Mouse (Mus musculus) embryonic facial prominence, embryonic 13.5 days (tissue): Measurements from ENCODE around the gene Prdm4. TPM values are rescaled to one million over a fixed set of nuclear protein-coding genes. Genes with fewer than 3 reads are reported as not detected.

Source experiments
- ATAC-seq: fragments of 200-750 bp; cut with Nextera tagmentation; 2 replicates; pipeline ENCODE4 v1.8.0; 2017; ENCODE audit warnings: low read depth; ENCODE audit not compliant: insufficient number of reproducible peaks, insufficient read depth, low FRiP score, low TSS enrichment
- H3K27ac ChIP-seq: fragments of 300-500 bp; sonication (generic); 2 replicates; pipeline ENCODE4 v1.5.1; 2015; ENCODE audit warnings: moderate library complexity, mild to moderate bottlenecking, inconsistent platforms
- H3K27me3 ChIP-seq: fragments of 300-500 bp; sonication (generic); 2 replicates; pipeline ENCODE4 v1.6.1; 2015; ENCODE audit warnings: mild to moderate bottlenecking, inconsistent platforms
- H3K36me3 ChIP-seq: fragments of 300-500 bp; sonication (generic); 2 replicates; pipeline ENCODE4 v1.6.1; 2015; ENCODE audit warnings: mild to moderate bottlenecking, inconsistent platforms
- H3K4me1 ChIP-seq: fragments of 300-500 bp; sonication (generic); 2 replicates; pipeline ENCODE4 v1.6.1; 2015; ENCODE audit warnings: inconsistent platforms
- H3K4me2 ChIP-seq: fragments of 300-500 bp; sonication (generic); 2 replicates; pipeline ENCODE4 v1.6.1; 2015; ENCODE audit warnings: moderate library complexity, mild to moderate bottlenecking, inconsistent platforms
- H3K4me3 ChIP-seq: fragments of 300-500 bp; sonication (generic); 2 replicates; pipeline ENCODE4 v1.5.1; 2015; ENCODE audit warnings: mild to moderate bottlenecking, inconsistent platforms
- H3K9ac ChIP-seq: fragments of 300-500 bp; sonication (generic); 2 replicates; pipeline ENCODE4 v1.6.1; 2015; ENCODE audit warnings: mild to moderate bottlenecking, inconsistent platforms
- H3K9me3 ChIP-seq: fragments of 300-500 bp; sonication (generic); 2 replicates; pipeline ENCODE4 v1.6.1; 2016; ENCODE audit warnings: inconsistent platforms
- WGBS: fragments of 180-500 bp; shearing (Covaris S2); methylation state at CpG from one replicate; pipeline ENCODE4 v1.1.7; 2015; ENCODE audit warnings: mixed read lengths; 5-methylcytosine and 5-hydroxymethylcytosine counted together
- polyA plus RNA-seq: library from polyadenylated mRNA; unstranded; fragments of >200 nt; fragmentation: Nextera tagmentation; extraction: Ambion mirVana; gene quantifications from 2 replicates; pipeline ENCODE4 v1.2.1, GENCODE M21; 2015

Prdm4 gene
- polyA plus RNA-seq, 1 experiment from 2014 or later, result 20.8 TPM

DNA sequence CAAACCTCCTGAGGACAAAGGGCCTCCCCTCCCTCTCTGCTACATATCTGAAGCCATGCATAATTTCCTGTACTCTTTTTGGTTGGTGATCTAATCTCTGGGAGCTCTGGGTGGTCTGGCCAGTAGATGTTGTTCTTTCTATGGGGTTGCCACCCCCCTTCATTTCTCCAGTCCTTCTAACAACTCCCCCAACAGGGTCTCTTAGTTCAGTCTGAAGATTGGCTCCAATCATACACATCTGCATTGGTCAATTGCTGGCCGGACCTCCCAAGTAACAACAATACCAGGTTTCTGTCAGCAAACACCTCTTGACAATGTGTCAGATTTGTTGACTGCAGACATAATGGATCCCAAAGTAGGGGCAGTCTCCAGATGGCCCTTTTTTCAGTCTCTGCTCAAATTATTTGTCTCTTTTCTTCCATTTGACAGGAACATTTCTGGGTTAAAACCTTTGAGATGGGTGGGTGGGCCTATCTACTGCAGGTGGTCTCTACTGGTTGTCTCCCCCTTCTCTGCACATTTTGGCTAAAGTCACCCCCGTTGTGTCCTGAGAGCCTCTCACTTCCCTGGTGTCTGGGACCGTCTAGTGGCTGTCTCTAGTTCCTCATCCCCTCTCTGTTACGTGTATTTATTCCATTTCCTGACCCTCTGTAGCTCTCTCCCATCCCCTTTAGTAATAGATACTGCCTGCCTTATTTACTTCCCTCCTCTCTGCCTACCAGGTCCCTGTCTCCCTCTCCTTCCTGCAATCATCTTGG lies 70.7 kb downstream of the Prdm4 start:
- Histone ChIP-seq H3K4me2 (no peak overlapping the region), H3K27me3 (no peaks in the 10 kb centered on the region), H3K9ac (no peak overlapping the region), H3K4me3 (no peak overlapping the region), H3K27ac (no peak overlapping the region), H3K9me3 (no peaks in the 10 kb centered on the region), H3K4me1 (no peaks in the 10 kb centered on the region), H3K36me3 (no peaks in the 10 kb centered on the region)
- no peak for ATAC-seq
- WGBS, result 78% methylated on average over 4 of the region's 4 CpGs

Other genes starting within 250 kb of the Prdm4 start
- gene Pwp1, start 87.6 kb downstream of the Prdm4 start, polyA plus RNA-seq, result 76.9 and 81.6 TPM in 2 replicates
- gene Ascl4, start 10.5 kb upstream of the Prdm4 start, polyA plus RNA-seq, result 1.5 and 2.1 TPM in 2 replicates
- gene Rtcb, start 40.7 kb upstream of the Prdm4 start, polyA plus RNA-seq, result 194 and 204 TPM in 2 replicates
- gene Bpifc, start 94.8 kb upstream of the Prdm4 start, polyA plus RNA-seq, result 0.22 and 0.52 TPM in 2 replicates
- gene Fbxo7, start 104.8 kb upstream of the Prdm4 start, polyA plus RNA-seq, result 25.4 and 29.2 TPM in 2 replicates